Mouse (Mus musculus) heart, embryonic 16.5 days (tissue): ENCODE data around the gene Atp8a1. TPM values are rescaled to one million over a fixed set of nuclear protein-coding genes. Genes with fewer than 3 reads are reported as not detected.

Experiments
- ATAC-seq: fragments of 200-750 bp; cut with Nextera tagmentation; replicated peaks from 2 replicates; pipeline ENCODE4 v1.8.0; 2017; ENCODE audit warnings: moderate number of reproducible peaks; ENCODE audit not compliant: insufficient read depth, low FRiP score; ENCODE audit errors: extremely low read depth
- H3K27ac ChIP-seq: fragments of 300-500 bp; sonication (generic); 2 replicates; pipeline ENCODE4 v1.5.1; 2014; ENCODE audit warnings: mild to moderate bottlenecking, low read length, control low read depth, moderate library complexity
- H3K27me3 ChIP-seq: fragments of 300-500 bp; sonication (generic); 2 replicates; pipeline ENCODE4 v1.6.1; 2014; ENCODE audit warnings: low read length, mixed read lengths; ENCODE audit not compliant: control insufficient read depth, insufficient read depth
- H3K36me3 ChIP-seq: fragments of 300-500 bp; sonication (generic); 2 replicates; pipeline ENCODE4 v1.6.1; 2014; ENCODE audit not compliant: control insufficient read depth, insufficient read depth
- H3K4me1 ChIP-seq: fragments of 300-500 bp; sonication (generic); 2 replicates; pipeline ENCODE4 v1.6.1; 2014; ENCODE audit warnings: low read length, mixed read lengths; ENCODE audit not compliant: control insufficient read depth, insufficient read depth
- H3K4me2 ChIP-seq: fragments of 300-500 bp; sonication (generic); 2 replicates; pipeline ENCODE4 v1.6.1; 2014; ENCODE audit warnings: low read depth, mild to moderate bottlenecking, control low read depth, low read length
- H3K4me3 ChIP-seq: fragments of 300-500 bp; sonication (generic); 2 replicates; pipeline ENCODE4 v1.5.1; 2014; ENCODE audit warnings: mild to moderate bottlenecking, control low read depth, low read length
- H3K9ac ChIP-seq: fragments of 300-500 bp; sonication (generic); 2 replicates; pipeline ENCODE4 v1.6.1; 2014; ENCODE audit warnings: low read length, control low read depth
- H3K9me3 ChIP-seq: fragments of 300-500 bp; sonication (generic); replicated peaks from 2 replicates; pipeline ENCODE4 v1.6.1; 2016; ENCODE audit warnings: low read length; ENCODE audit not compliant: control insufficient read depth
- WGBS: fragments of 180-500 bp; shearing (Covaris S2); extraction: QIAGEN DNeasy Blood & Tissue Kit; methylation state at CpG from one replicate; pipeline ENCODE4 v1.1.7; 2014; 5-methylcytosine and 5-hydroxymethylcytosine counted together
- polyA plus RNA-seq: library from polyadenylated mRNA; unstranded; fragments of >200 nt; fragmentation: Nextera tagmentation; extraction: Ambion mirVana; gene quantifications from 2 replicates; pipeline ENCODE4 v1.2.1, GENCODE M21; 2015

Atp8a1 gene
- polyA plus RNA-seq, 1 experiment from 2014 or later: 10.5 TPM

DNA sequence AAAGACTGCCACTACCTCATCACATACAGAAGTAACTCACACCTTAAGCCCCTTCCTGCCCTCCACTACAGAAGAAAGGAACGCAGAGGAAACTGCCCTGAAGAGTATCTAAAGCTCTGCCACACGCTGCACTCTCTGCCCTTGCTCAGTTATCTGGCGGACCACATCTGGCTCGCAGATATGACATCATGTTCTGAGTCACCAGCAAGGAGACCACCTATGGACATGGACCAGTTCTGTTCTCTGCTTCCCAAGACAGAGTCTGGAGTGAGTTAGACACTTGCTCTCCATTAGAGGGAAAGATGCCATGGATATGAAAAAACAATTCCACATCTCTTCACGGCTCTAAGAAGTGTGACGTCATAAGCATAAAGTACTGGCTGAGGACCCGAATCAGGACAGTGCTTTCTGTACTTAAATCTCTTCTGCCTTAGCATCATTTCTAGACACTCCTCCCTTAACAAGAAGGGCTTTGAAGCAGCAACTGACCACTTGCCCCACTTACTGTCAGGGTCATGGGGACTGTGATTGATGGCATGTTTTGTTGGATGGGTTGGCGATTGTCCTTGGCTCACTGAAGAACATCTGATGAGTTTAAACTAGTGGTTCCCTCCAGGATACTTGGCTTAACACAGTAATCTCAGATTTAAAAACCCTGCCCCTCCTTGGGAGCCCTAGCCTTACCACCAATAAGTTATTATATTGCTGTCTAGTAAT lies 206.5 kb downstream of the Atp8a1 start:
- H3K27ac ChIP-seq: no peak overlapping the region
- no peaks in the 10 kb centered on the region for H3K36me3 ChIP-seq
- 68% methylated on average over 8 of the region's 8 CpGs for WGBS
- H3K4me2 ChIP-seq: no peak overlapping the region
- no peaks in the 10 kb centered on the region for H3K27me3 ChIP-seq
- no peak overlapping the region for H3K4me3 ChIP-seq
- H3K9me3 ChIP-seq: no peaks in the 10 kb centered on the region
- no peak overlapping the region for H3K9ac ChIP-seq
- no peaks in the 10 kb centered on the region for H3K4me1 ChIP-seq
- no peak for ATAC-seq

DNA sequence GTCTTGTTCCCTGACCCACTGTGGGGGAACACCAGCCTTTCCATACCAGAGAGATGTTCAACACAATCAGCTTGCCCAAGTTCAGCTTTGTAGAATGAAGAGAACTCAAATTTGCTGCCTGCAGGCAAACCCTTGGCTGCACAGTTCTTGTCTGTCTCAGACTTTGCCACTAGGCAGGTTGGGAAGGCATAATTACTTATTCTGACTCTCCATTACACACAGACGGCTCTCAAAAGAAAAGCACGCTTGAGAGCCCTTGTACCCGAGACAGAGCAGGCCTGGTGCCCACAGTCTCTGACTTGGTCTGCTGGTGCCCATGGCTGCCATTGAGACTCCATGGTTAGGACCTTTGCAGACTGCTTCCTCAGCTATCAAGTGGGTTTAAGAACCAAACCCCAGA lies 212.9 kb downstream of the Atp8a1 start:
- no peak overlapping the region for H3K4me2 ChIP-seq
- H3K4me1 ChIP-seq: peaks cover 4% of the 10 kb centered on the region; the same call in 1 of the 2 replicates
- no peak overlapping the region for H3K4me3 ChIP-seq
- ATAC-seq: no peak
- no peaks in the 10 kb centered on the region for H3K27me3 ChIP-seq
- 69% methylated on average over 3 of the region's 3 CpGs for WGBS
- H3K9ac ChIP-seq: no peak overlapping the region
- no peak overlapping the region for H3K27ac ChIP-seq
- no peaks in the 10 kb centered on the region for H3K9me3 ChIP-seq
- H3K36me3 ChIP-seq: no peaks in the 10 kb centered on the region

DNA sequence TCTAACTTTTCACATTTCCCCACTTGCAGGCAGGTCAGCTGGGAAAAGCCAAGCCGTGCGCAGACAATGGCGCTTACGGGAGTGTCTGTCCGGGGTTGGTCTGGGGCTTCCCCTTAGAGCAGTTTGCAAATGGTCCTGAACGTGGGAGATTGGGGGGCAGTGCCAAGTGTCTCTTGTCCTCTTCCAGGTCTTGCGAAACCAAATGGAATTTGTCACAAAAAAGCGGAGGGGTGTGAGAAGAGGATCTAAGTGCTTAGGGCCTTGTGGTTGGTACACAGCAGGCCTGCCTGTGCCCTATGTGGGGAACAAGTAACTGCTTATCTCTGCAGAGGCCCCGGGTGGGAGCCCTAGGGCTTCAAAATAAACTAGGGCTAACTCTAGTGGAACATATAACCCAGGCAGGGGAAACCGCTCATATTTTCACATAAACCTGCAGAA lies 213.4 kb downstream of the Atp8a1 start:
- H3K27ac ChIP-seq: no peak overlapping the region
- 21% methylated on average over 10 of the region's 10 CpGs for WGBS
- H3K27me3 ChIP-seq: no peaks in the 10 kb centered on the region
- peak; percentile 73 for ATAC-seq
- peaks cover 4% of the 10 kb centered on the region; the same call in 1 of the 2 replicates for H3K4me1 ChIP-seq
- H3K36me3 ChIP-seq: no peaks in the 10 kb centered on the region
- H3K9me3 ChIP-seq: no peaks in the 10 kb centered on the region
- H3K4me2 ChIP-seq: 0 out of 2 replicates have a peak overlapping the region, but pooled peaks have one; percentile 10
- no peak overlapping the region for H3K9ac ChIP-seq
- no peak overlapping the region for H3K4me3 ChIP-seq

DNA sequence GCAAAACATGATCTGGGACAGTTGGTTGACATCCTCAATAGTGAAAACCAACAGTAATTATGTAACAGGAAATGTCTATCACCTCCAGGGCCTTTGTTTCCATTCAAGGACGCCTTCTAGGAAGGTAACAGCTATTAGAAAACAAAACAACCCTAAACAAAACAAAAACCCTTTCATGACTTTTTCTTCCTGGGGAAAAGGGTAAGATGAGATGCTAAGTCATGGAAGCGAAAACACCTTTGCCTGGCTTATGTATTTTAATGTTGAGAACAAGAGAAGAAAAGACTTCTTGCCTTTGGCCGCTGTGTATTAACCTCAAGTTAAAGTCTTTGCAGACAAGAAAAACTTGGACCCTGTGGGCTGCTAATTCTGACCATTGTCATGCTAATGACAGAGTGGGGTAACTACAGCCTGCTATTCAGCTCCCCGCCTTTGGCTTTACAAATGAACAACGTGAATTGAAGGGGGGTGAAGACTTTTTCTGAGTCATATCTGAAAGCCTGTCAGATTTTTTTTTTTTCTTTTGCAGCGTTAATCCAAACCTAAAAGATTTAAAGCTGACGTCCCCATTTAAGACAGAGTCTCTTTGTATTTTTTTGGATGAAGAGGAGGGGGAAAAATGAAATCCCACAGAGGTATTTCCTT lies 214.0 kb downstream of the Atp8a1 start:
- no peak overlapping the region for H3K9ac ChIP-seq
- no peaks in the 10 kb centered on the region for H3K36me3 ChIP-seq
- H3K4me2 ChIP-seq: 0 out of 2 replicates have a peak overlapping the region, but pooled peaks have one; percentile 10
- H3K4me3 ChIP-seq: no peak overlapping the region
- H3K4me1 ChIP-seq: peaks cover 4% of the 10 kb centered on the region; the same call in 1 of the 2 replicates
- 42% methylated on average over 7 of the region's 7 CpGs for WGBS
- H3K27ac ChIP-seq: no peak overlapping the region
- H3K27me3 ChIP-seq: no peaks in the 10 kb centered on the region
- no peak for ATAC-seq
- H3K9me3 ChIP-seq: no peaks in the 10 kb centered on the region

DNA sequence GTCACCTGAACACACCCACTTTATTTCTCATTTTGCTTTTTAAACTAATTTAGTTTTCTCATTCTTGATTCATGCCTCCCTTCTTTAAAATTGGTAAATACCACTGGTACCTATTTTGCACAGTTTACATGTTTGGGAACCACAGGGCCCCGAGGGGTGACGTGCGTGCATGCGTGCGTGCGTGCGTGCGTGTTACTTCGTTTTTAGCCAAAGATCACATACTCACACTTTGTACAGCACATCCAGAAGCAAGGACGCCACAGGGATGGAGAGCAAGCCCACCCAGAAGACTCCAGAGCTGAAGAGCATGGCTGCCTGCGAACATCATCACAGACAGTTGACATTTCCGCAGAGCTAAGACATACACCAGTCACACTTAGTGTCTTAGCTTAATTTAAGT lies 216.0 kb downstream of the Atp8a1 start:
- Histone ChIP-seq H3K27me3 (no peaks in the 10 kb centered on the region), H3K4me2 (no peak overlapping the region), H3K36me3 (no peaks in the 10 kb centered on the region), H3K4me1 (peaks cover 4% of the 10 kb centered on the region; the same call in 1 of the 2 replicates), H3K4me3 (no peak overlapping the region), H3K9me3 (no peaks in the 10 kb centered on the region), H3K27ac (no peak overlapping the region), H3K9ac (no peak overlapping the region)
- no peak for ATAC-seq
- 94% methylated on average over 12 of the region's 12 CpGs for WGBS

DNA sequence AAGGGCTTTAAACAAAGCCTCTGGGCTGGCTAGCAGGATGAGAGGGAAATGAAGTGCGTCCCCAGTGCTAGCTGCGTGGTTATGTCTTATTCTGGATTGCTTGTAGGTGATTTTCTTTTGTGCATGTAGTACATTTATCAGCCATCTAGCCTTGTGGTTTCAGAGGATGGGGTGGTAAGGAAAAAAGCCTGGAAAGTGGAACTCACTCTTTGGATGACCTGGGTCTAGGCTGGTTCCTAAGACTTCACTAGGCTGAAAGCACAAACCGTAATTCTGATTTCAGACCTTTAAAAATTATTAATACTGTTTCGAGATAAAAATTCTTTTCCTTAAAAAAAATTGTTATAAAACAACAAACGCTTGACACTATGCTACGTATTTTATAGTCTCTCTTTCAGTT lies 217.4 kb downstream of the Atp8a1 start:
- Histone ChIP-seq H3K27ac (no peak overlapping the region), H3K9me3 (no peaks in the 10 kb centered on the region), H3K4me2 (no peak overlapping the region), H3K27me3 (no peaks in the 10 kb centered on the region), H3K4me1 (peaks cover 4% of the 10 kb centered on the region; the same call in 1 of the 2 replicates), H3K4me3 (no peak overlapping the region), H3K9ac (no peak overlapping the region), H3K36me3 (no peaks in the 10 kb centered on the region)
- ATAC-seq: no peak
- 87% methylated on average over 6 of the region's 6 CpGs for WGBS

DNA sequence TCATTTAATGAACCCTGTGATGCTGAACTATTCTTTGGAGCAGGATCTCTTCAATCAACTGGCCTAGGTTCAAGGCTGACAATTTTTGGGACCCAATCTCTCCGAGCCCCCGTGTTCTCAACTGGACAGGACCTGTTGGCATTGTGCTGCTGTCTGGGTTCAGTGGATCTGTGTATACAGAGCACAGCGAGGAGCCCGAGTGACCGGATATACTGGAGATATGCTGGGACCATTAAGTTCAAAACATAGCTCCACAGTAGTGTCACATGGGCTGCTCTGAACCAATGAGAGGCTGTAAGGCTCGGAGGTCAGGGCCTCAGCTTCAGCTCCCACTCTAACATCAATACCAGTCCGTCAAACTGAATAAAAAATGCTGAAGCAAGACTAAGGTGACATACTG lies 217.8 kb downstream of the Atp8a1 start:
- 78% methylated on average over 7 of the region's 7 CpGs for WGBS
- ATAC-seq: no peak
- H3K9me3 ChIP-seq: no peaks in the 10 kb centered on the region
- H3K4me1 ChIP-seq: peaks cover 4% of the 10 kb centered on the region; the same call in 1 of the 2 replicates
- H3K4me3 ChIP-seq: no peak overlapping the region
- H3K4me2 ChIP-seq: no peak overlapping the region
- no peak overlapping the region for H3K9ac ChIP-seq
- no peaks in the 10 kb centered on the region for H3K36me3 ChIP-seq
- no peaks in the 10 kb centered on the region for H3K27me3 ChIP-seq
- H3K27ac ChIP-seq: no peak overlapping the region

DNA sequence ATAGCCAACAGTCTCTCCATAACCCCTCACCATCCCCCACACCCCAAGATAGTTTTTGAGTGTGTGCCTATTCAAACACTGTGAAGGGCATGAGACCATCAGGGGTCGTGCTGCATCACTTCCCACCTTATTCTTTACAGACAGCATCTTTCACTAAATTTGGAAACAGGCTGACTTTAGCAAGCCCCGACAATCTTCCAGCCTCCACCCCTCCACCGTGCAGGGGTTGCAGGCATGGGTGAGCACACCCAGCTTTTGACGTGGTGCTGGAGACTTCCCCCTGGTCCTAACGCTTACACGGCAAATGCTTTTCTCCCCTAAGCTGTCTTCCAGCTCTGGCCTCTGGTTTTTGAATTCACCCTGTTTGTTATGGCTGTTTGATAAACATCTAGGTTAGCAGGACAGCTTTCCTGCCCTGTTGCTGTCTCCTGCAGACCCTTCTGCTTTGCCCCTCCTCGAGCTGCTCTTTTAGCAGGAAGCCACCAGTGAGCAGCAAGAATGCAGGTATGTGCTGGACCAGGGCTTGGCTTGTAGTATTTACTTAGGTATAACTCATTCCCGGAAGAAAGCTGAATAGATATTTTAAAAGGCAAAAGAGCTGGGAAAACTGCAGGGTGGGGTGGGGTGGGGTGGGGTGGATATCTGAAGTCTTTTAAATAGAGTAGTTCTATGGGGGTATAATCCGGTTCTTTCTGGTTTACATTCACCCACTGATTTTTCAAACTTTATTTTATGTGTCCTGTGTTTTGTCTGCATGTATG lies 218.9 kb downstream of the Atp8a1 start:
- 65% methylated on average over 9 of the region's 9 CpGs for WGBS
- Histone ChIP-seq H3K36me3 (no peaks in the 10 kb centered on the region), H3K4me1 (no peaks in the 10 kb centered on the region), H3K9me3 (no peaks in the 10 kb centered on the region), H3K27me3 (no peaks in the 10 kb centered on the region), H3K4me2 (no peak overlapping the region), H3K27ac (no peak overlapping the region), H3K4me3 (no peak overlapping the region), H3K9ac (no peak overlapping the region)
- no peak for ATAC-seq

DNA sequence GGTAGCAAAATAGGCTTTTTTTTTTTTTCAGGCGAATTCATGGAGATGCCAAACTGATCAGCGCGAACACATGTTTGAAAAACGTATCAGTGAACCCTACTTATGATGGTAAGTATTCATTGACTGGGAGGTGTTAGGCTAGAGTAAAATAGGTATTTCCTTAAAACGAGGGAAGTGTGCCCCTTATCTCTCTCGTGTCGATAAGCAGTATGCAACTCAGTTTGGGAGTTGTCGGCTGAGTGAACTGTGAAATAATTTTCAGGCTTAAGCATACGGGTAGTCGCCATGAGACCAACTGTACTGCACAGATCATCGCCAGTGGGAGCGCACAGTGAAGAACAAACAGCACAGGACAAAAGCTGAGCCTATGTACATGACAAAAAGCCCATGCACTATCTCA lies 226.0 kb downstream of the Atp8a1 start:
- no peak overlapping the region for H3K27ac ChIP-seq
- no peaks in the 10 kb centered on the region for H3K27me3 ChIP-seq
- ATAC-seq: no peak
- 0 out of 2 replicates have a peak, but pooled peaks cover 3% of the 10 kb centered on the region for H3K36me3 ChIP-seq
- H3K9me3 ChIP-seq: no peaks in the 10 kb centered on the region
- H3K4me1 ChIP-seq: no peaks in the 10 kb centered on the region
- 75% methylated on average over 12 of the region's 12 CpGs for whole genome bisulfite sequencing
- no peak overlapping the region for H3K4me2 ChIP-seq
- H3K4me3 ChIP-seq: no peak overlapping the region
- H3K9ac ChIP-seq: no peak overlapping the region
